Mouse (Mus musculus): ENCODE data around the gene Chrm5. TPM values are rescaled to one million over a fixed set of nuclear protein-coding genes. Genes with fewer than 3 reads are reported as not detected.

The Chrm5 gene
- total RNA-seq, 2 experiments from 2014 or later = not detected

Other genes starting within 250 kb of the Chrm5 start
- 1 to 10 TPM; 2.0 to 3.0 TPM for gene Lpcat4, start 241.3 kb downstream of the Chrm5 start, total RNA-seq (2021)
- not detected for gene Nutm1, start 221.5 kb downstream of the Chrm5 start, total RNA-seq (2021)
- gene Nop10, start 218.8 kb downstream of the Chrm5 start, total RNA-seq (2021) = 10 to 100 TPM; 50.8 to 66.0 TPM
- 10 to 100 TPM; 26.5 to 31.5 TPM for gene Slc12a6, start 214.9 kb downstream of the Chrm5 start, total RNA-seq (2021)
- 1 to 10 TPM; 1.1 to 1.4 TPM for gene Gm21985, start 214.5 kb downstream of the Chrm5 start, total RNA-seq (2021)
- gene Emc4, start 112.7 kb downstream of the Chrm5 start, total RNA-seq (2021) = 10 to 100 TPM; 70.8 to 70.9 TPM
- 1 to 10 TPM; 4.2 to 4.4 TPM for gene Katnbl1, start 101.6 kb downstream of the Chrm5 start, total RNA-seq (2021)
- 10 to 100 TPM; 17.3 TPM for gene Emc7, start 25.8 kb downstream of the Chrm5 start, total RNA-seq (2021)
- gene Aven, start 12.2 kb upstream of the Chrm5 start, total RNA-seq (2021) = 10 to 100 TPM; 15.3 to 22.5 TPM

Data from heart, adult 18-20 months (tissue).